Comparison of ENCODE assay signal across 9 mouse cellular contexts in the genomic region with DNA sequence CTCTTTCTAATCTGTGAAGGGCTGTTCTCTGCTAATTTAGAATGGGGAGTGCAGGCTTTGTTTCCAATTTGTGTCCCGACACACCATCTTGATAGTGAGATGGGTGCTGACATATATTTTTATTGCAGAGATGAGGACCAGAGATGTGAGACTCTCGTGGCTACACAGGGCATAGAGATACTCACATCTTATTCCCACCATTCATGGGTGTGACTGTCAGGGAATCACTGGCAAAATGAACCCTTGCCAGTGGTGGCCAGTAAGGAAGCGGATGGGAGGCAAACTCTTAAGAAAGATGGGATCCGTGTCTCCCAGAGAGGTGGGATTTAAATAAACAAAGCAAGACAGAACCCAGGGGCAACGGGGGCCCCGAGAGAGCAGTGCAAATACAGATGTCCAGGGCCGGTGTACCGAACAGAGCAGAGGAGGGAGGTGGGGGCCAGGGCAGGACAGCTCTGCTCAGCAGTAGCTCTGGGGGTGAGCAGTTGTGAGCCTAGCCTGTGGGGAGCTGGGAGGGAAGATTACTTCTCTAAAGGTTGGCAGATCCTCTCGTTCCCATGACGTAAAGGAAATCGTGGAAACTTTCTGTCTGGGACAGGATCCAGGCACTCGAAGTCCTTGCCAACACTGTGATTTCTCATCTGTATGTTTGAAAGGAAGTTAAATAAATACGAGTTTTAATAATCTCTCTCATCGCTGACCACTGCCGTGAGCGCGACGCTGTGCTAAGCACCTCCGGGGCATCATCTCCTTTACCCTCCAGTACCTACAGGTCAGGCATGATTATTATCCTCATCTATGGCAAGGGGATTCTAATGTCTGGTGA.
A peak's percentile ranks its signal among the peaks of the same experiment; 100 is the strongest.
DNase-seq lines count a peak whose midpoint lies in the region; ATAC-seq lines count a peak whose summit lies in the region.
"Had no signal": no experiment of that assay in that cellular context is flagged by ENCODE, and none has a peak within 500 bp of the region (broad histone marks: within the 10 kb centered on the region; RNA-seq: fewer than 3 reads in every experiment).

No protein-coding gene starts in this region.

- no peaks in the 10 kb centered on the region for H3K27me3 ChIP-seq in forebrain, embryonic 15.5 days
- peaks cover 54% of the 10 kb centered on the region for H3K27me3 ChIP-seq in forebrain, embryonic 10.5 days (ENCODE audit: poor library complexity, severe bottlenecking)
- no peaks in the 10 kb centered on the region for H3K27me3 ChIP-seq in heart, embryonic 16.5 days (ENCODE audit: control insufficient read depth, insufficient read depth, low read length)
- 0 out of 2 replicates have a peak, but pooled peaks cover 2% of the 10 kb centered on the region for H3K27me3 ChIP-seq in kidney, embryonic 16.5 days (ENCODE audit: insufficient read depth, low read length)
- no peaks in the 10 kb centered on the region for H3K27me3 ChIP-seq in midbrain, embryonic 14.5 days (ENCODE audit: control insufficient read depth, insufficient read depth, low read length)
- H3K27me3 ChIP-seq: CH12.LX had no signal

- H3K9me3 ChIP-seq in forebrain, embryonic 15.5 days: no peaks in the 10 kb centered on the region
- no peaks in the 10 kb centered on the region for H3K9me3 ChIP-seq in forebrain, embryonic 10.5 days
- H3K9me3 ChIP-seq in heart, embryonic 16.5 days (replicated peaks; ENCODE audit: control insufficient read depth, low read length): no peaks in the 10 kb centered on the region
- no peaks in the 10 kb centered on the region for H3K9me3 ChIP-seq in kidney, embryonic 16.5 days (ENCODE audit: low read length)
- H3K9me3 ChIP-seq in midbrain, embryonic 14.5 days (ENCODE audit: control insufficient read depth, low read length): no peaks in the 10 kb centered on the region

- H3K4me3 ChIP-seq in forebrain, embryonic 15.5 days: no peak overlapping the region
- H3K4me3 ChIP-seq in forebrain, embryonic 10.5 days: no peak overlapping the region
- peak overlapping the region; percentile 36 for H3K4me3 ChIP-seq in heart, embryonic 16.5 days (ENCODE audit: low read length)
- H3K4me3 ChIP-seq in kidney, embryonic 16.5 days (ENCODE audit: low read length): no peak overlapping the region
- no peak overlapping the region for H3K4me3 ChIP-seq in midbrain, embryonic 14.5 days (replicated peaks; ENCODE audit: low read depth, low read length)

- no peak for DNase-seq in forebrain, embryonic 10.5 days (ENCODE audit: extremely low spot score, low spot score)
- peak; percentile 32 to 54 for DNase-seq in cerebellum, postnatal 10 days
- DNase-seq in midbrain, embryonic 14.5 days: peak; percentile 31
- no peak for DNase-seq in retina, postnatal 1 day
- DNase-seq in retina, embryonic 14.5 days (ENCODE audit: low spot score): no peak

- peak; percentile 75 for ATAC-seq in forebrain, embryonic 15.5 days (replicated peaks)
- peak; percentile 88 for ATAC-seq in heart, embryonic 16.5 days (replicated peaks; ENCODE audit: extremely low read depth, insufficient read depth, low FRiP score)
- ATAC-seq in kidney, embryonic 16.5 days (ENCODE audit: low FRiP score, low TSS enrichment): peak; percentile 64; the same call in 1 of the 2 replicates
- ATAC-seq in midbrain, embryonic 14.5 days (ENCODE audit: low FRiP score, low TSS enrichment): peak; percentile 10; the same call in 1 of the 2 replicates

- WGBS in forebrain, embryonic 15.5 days: 47% methylated on average over 19 of the region's 19 CpGs
- 74% methylated on average over 19 of the region's 19 CpGs for WGBS in forebrain, embryonic 10.5 days
- WGBS in heart, embryonic 16.5 days: 42% methylated on average over 19 of the region's 19 CpGs
- 53% methylated on average over 19 of the region's 19 CpGs for WGBS in kidney, embryonic 16.5 days
- WGBS in midbrain, embryonic 14.5 days: 48% methylated on average over 19 of the region's 19 CpGs

- no peaks in the 10 kb centered on the region for H3K36me3 ChIP-seq in forebrain, embryonic 15.5 days
- H3K36me3 ChIP-seq in forebrain, embryonic 10.5 days (replicated peaks): no peaks in the 10 kb centered on the region
- H3K36me3 ChIP-seq in heart, embryonic 16.5 days (ENCODE audit: control insufficient read depth, insufficient read depth): no peaks in the 10 kb centered on the region
- H3K36me3 ChIP-seq in kidney, embryonic 16.5 days (ENCODE audit: insufficient read depth, low read length): no peaks in the 10 kb centered on the region
- no peaks in the 10 kb centered on the region for H3K36me3 ChIP-seq in midbrain, embryonic 14.5 days (ENCODE audit: control insufficient read depth, insufficient read depth, low read length)

- H3K4me1 ChIP-seq in forebrain, embryonic 15.5 days: peaks cover 9% of the 10 kb centered on the region
- H3K4me1 ChIP-seq in forebrain, embryonic 10.5 days: peaks cover 50% of the 10 kb centered on the region
- H3K4me1 ChIP-seq in heart, embryonic 16.5 days (ENCODE audit: control insufficient read depth, insufficient read depth, low read length): peaks cover 13% of the 10 kb centered on the region
- peaks cover 33% of the 10 kb centered on the region for H3K4me1 ChIP-seq in kidney, embryonic 16.5 days (ENCODE audit: insufficient read depth, low read length)
- peaks cover 27% of the 10 kb centered on the region; the same call in 1 of the 2 replicates for H3K4me1 ChIP-seq in midbrain, embryonic 14.5 days (ENCODE audit: control insufficient read depth, insufficient read depth, low read length)

- H3K4me2 ChIP-seq in forebrain, embryonic 15.5 days (replicated peaks): 0 out of 2 replicates have a peak overlapping the region, but pooled peaks have one; percentile 2
- peak overlapping the region; percentile 57 for H3K4me2 ChIP-seq in heart, embryonic 16.5 days (ENCODE audit: low read depth, low read length)
- H3K4me2 ChIP-seq in kidney, embryonic 16.5 days (replicated peaks; ENCODE audit: low read depth, low read length): 0 out of 2 replicates have a peak overlapping the region, but pooled peaks have one; percentile 19
- no peak overlapping the region for H3K4me2 ChIP-seq in midbrain, embryonic 14.5 days (ENCODE audit: low read length)

- H3K9ac ChIP-seq in forebrain, embryonic 15.5 days (replicated peaks): no peak overlapping the region
- peak overlapping the region; percentile 51 for H3K9ac ChIP-seq in heart, embryonic 16.5 days (ENCODE audit: low read length)
- peak overlapping the region; percentile 40; the same call in 1 of the 2 replicates for H3K9ac ChIP-seq in kidney, embryonic 16.5 days (replicated peaks; ENCODE audit: low read length)
- no peak overlapping the region; the same call in 1 of the 2 replicates for H3K9ac ChIP-seq in midbrain, embryonic 14.5 days (replicated peaks; ENCODE audit: low read length)

- H3K27ac ChIP-seq in forebrain, embryonic 15.5 days (replicated peaks): no peak overlapping the region
- no peak overlapping the region for H3K27ac ChIP-seq in forebrain, embryonic 10.5 days
- peak overlapping the region; percentile 72 for H3K27ac ChIP-seq in heart, embryonic 16.5 days (ENCODE audit: low read length)
- peak overlapping the region; percentile 48 for H3K27ac ChIP-seq in kidney, embryonic 16.5 days (ENCODE audit: low read length)
- H3K27ac ChIP-seq in midbrain, embryonic 14.5 days (replicated peaks; ENCODE audit: low read depth, low read length): 0 out of 2 replicates have a peak overlapping the region, but pooled peaks have one; percentile 41

Comparison
In these comparisons a context has a peak if more than half of its experiments do, and no peak if none do; other contexts are left out.
1. ATAC-seq: peak in every context shown above with its lines; median percentile 88 in heart, embryonic 16.5 days; 75 in forebrain, embryonic 15.5 days; 64 in kidney, embryonic 16.5 days; 10 in midbrain, embryonic 14.5 days.
2. H3K27ac ChIP-seq: peak in heart, embryonic 16.5 days (single experiment), kidney, embryonic 16.5 days (single experiment) and midbrain, embryonic 14.5 days (single experiment); none in forebrain, embryonic 15.5 days (single experiment) and forebrain, embryonic 10.5 days (single experiment).
3. H3K9ac ChIP-seq: peak in heart, embryonic 16.5 days (single experiment) and kidney, embryonic 16.5 days (single experiment); none in forebrain, embryonic 15.5 days (single experiment) and midbrain, embryonic 14.5 days (single experiment).
4. DNase-seq: peak in cerebellum, postnatal 10 days (2 of 2) and midbrain, embryonic 14.5 days (single experiment); none in forebrain, embryonic 10.5 days (single experiment), retina, postnatal 1 day (single experiment) and retina, embryonic 14.5 days (single experiment).